Mouse (Mus musculus): Measurements from ENCODE around the gene Krt15.

- TF ChIP-seq CTCF (IDR thresholded peaks at IDR 0.05; ENCODE audit: extremely low read depth, insufficient read length, insufficient replicate concordance, low read depth, low read length): no peak
- no peak for TF ChIP-seq POLR2A (IDR thresholded peaks at IDR 0.05; ENCODE audit: low read depth, low read length)
Measured at GRCm38 (mm10) chr11:100120331-100120730, 15.4 kb downstream of the Krt15 start.
